1 mouse cellular context compared by ENCODE assay signal in the genomic region with DNA sequence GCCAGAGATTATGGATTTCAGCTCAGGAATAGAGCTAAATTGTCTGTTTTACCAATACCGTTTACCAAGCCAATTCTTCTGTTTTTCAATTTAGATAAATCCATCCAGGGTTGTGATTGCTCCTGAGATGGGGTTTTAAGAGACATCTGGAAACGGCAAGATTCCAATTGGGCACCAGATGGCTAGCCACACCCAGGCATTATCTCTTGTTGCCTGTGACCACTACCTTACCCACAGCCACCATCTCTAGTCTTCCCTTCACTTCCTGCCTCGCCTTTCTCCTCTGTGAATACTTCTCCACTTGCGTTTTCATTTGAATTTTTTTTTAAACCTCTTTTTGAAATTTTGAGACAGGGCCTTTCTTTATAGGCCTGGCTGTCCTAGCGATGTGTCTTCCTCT.
TF ChIP-seq lines count a peak whose summit lies in the region.

No protein-coding gene starts in this region.

TF ChIP-seq in MEL, 35 proteins besides CTCF, POLR2A, EP300 and RAD21 (continued from another document):
- TF ChIP-seq E2F4 (IDR thresholded peaks at IDR 0.05; ENCODE audit: borderline replicate concordance, low read depth, low read length) (no peak), TBP (IDR thresholded peaks at IDR 0.05; ENCODE audit: low read depth, low read length) (no peak), UBTF (IDR thresholded peaks at IDR 0.05; ENCODE audit: borderline replicate concordance, insufficient read depth, low read depth, low read length) (no peak), RCOR1 (IDR thresholded peaks at IDR 0.05; ENCODE audit: low read depth, low read length) (peak; percentile 49; the same call in 1 of the 2 replicates), SMC3 (IDR thresholded peaks at IDR 0.05; ENCODE audit: low read depth, low read length) (no peak), MXI1 (IDR thresholded peaks at IDR 0.05; ENCODE audit: low read depth, low read length) (no peak), USF1 (IDR thresholded peaks at IDR 0.05; ENCODE audit: low read depth, low read length) (no peak), MEF2A (IDR thresholded peaks at IDR 0.05; ENCODE audit: extremely low read depth, insufficient replicate concordance, low read depth, low read length, poor library complexity, severe bottlenecking) (no peak), CHD2 (IDR thresholded peaks at IDR 0.05; ENCODE audit: low read length) (no peak), HCFC1 (IDR thresholded peaks at IDR 0.05; ENCODE audit: low read depth, low read length) (no peak), ZC3H11A (IDR thresholded peaks at IDR 0.05; ENCODE audit: low read depth, low read length) (no peak), NELFE (IDR thresholded peaks at IDR 0.05; ENCODE audit: low read depth, low read length) (no peak)
